Mouse (Mus musculus) c-Kit-negative CD71-positive TER-119-positive erythroid progenitor cells, embryonic 14.5 days (primary cell): ENCODE data around the gene Il4ra.

Experiments used
- DNase-seq: peaks from one replicate; pipeline ENCODE4 v3.0.0-alpha.2; 2013; ENCODE audit warnings: low read depth, low spot score

The Il4ra gene

GRCm38 (mm10) chr7:125571891-125572290 is 20.0 kb downstream of the Il4ra start:
- DNase-seq = no peak

- no peak for DNase-seq
These were observed 20.8 kb downstream of the Il4ra start for GRCm38 (mm10) chr7:125572737-125573136.

GRCm38 (mm10) chr7:125573849-125574248 is 21.9 kb downstream of the Il4ra start:
- no peak for DNase-seq

GRCm38 (mm10) chr7:125574832-125575231 is 22.9 kb downstream of the Il4ra start:
- DNase-seq = no peak

- no peak for DNase-seq
These were observed 24.0 kb downstream of the Il4ra start for GRCm38 (mm10) chr7:125575738-125576540.

GRCm38 (mm10) chr7:125576982-125577381 is 25.1 kb downstream of the Il4ra start:
- no peak for DNase-seq

- DNase-seq = no peak
These were observed 25.7 kb downstream of the Il4ra start for GRCm38 (mm10) chr7:125577486-125578088.

- DNase-seq = no peak
These were observed 26.2 kb downstream of the Il4ra start for GRCm38 (mm10) chr7:125578106-125578505.

- DNase-seq = no peak
These were observed 27.8 kb downstream of the Il4ra start for GRCm38 (mm10) chr7:125579545-125580219.

GRCm38 (mm10) chr7:125580220-125580549 is 28.3 kb downstream of the Il4ra start:
- no peak for DNase-seq

- DNase-seq = no peak
These were observed 28.9 kb downstream of the Il4ra start for GRCm38 (mm10) chr7:125580625-125581316.

GRCm38 (mm10) chr7:125581317-125581672 is 29.4 kb downstream of the Il4ra start:
- peak; percentile 60 for DNase-seq

GRCm38 (mm10) chr7:125583325-125584004 is 31.5 kb downstream of the Il4ra start:
- DNase-seq = no peak

GRCm38 (mm10) chr7:125584005-125584369 is 32.1 kb downstream of the Il4ra start:
- DNase-seq = no peak

- no peak for DNase-seq
These were observed 34.4 kb downstream of the Il4ra start for GRCm38 (mm10) chr7:125586355-125586754.

GRCm38 (mm10) chr7:125588721-125589120 is 36.8 kb downstream of the Il4ra start:
- no peak for DNase-seq

- no peak for DNase-seq
These were observed 38.0 kb downstream of the Il4ra start for GRCm38 (mm10) chr7:125589896-125590295.

- no peak for DNase-seq
These were observed 41.9 kb downstream of the Il4ra start for GRCm38 (mm10) chr7:125593831-125594230.

- no peak for DNase-seq
These were observed 44.5 kb downstream of the Il4ra start for GRCm38 (mm10) chr7:125596406-125596805.

GRCm38 (mm10) chr7:125597083-125597482 is 45.2 kb downstream of the Il4ra start:
- no peak for DNase-seq

GRCm38 (mm10) chr7:125597516-125598347 is 45.8 kb downstream of the Il4ra start:
- no peak for DNase-seq
